Mouse (Mus musculus) frontal cortex, postnatal 10 days (tissue): ENCODE data around the gene Bmpr1a.
"Not testable (repeated sequence)": the region's sequence is repeated elsewhere in the genome, so short reads cannot be mapped to it uniquely, and the experiment has no call there.

Source experiments
- DNase-seq, 2 experiments: peaks; one replicate each; pipeline ENCODE4 v3.0.0; 2022; ENCODE audit warnings: low spot score in 2 of 2, mixed read lengths in 1 of 2

Bmpr1a gene

GRCm38 (mm10) chr14:34393295-34393694 lies 109.8 kb downstream of the Bmpr1a start:
- no peak for DNase-seq

DNA sequence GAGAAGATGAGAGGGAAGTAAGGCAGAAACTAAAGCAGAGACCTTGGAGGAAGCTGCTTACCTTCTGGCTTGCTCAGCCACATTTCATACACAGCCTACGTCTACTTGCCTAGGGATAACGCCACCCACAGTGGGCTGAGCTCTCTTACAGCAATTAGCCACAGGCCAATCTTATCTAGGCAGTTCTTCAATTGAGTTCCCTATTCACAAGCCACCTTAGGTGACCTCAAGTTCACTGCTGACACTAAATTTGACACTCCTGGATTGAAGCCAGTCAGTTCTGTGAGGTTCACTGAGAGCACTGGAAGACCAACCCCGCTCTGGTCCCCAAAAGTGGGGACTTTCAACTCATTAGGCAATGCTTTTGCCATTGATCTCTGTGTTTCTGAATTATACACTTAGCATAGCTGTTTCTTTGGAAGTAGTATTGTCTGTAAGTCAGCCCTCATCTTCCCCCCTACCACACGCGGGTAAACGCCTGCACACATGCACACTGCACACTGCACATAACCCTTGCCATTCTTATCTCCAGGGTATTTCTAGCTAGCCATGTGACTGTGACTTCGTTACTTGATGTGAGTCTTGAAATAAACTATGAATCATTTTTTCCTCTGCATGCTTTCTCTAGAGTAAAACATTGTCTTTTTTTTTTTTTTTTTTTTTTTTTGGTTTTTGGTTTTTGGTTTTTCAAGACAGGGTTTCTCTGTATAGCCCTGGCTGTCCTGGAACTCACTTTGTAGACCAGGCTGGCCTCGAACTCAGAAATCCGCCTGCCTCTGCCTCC lies 120.0 kb downstream of the Bmpr1a start:
- no peak for DNase-seq

DNA sequence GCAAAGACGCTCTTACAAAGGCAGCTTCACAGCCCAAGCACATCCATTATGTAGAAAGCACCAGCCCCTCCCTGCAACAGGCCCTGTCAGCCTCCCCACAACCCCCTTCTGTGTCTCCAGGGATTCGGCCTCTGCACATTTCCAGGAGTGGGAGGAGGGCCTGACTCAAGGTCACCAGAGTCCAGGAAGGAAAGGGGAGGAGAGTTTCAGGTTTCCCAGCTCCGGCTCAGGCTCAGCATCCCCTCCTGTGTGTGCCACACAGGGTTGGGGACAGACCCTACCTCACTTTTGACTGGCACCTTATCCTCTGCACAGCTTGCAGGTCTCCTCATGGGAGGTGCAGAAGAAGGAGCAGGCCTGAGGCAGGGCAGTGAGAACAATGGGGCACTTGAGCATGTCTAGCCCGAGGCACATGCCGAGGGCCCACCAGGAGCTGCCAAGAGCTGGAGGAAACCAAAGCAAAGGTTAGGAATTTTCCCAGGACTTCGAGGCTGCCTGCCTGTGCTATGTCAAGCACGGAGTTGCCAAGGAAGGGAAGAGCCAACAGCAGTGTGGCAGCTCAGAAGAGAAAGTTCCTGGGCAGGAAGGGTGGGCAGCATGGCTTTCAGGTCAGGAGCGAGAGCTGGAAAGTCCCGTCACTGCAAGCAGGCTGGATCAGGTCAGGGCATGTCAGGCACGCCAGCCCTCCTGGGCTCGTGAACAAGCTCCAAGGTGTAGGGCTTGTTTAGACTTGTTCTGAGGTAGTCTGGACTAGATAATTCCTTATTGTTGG lies 124.4 kb downstream of the Bmpr1a start:
- DNase-seq, result no peak

- DNase-seq, result no peak
Observed at GRCm38 (mm10) chr14:34377121-34377520, 126.0 kb downstream of the Bmpr1a start.

GRCm38 (mm10) chr14:34375941-34376340 lies 127.2 kb downstream of the Bmpr1a start:
- no peak for DNase-seq

GRCm38 (mm10) chr14:34375415-34375904 lies 127.7 kb downstream of the Bmpr1a start, which contains the start of gene Mmrn2:
Gene Mmrn2, plus strand, starts transcription at chr14:34375465.
- DNase-seq, result no peak

- no peak for DNase-seq
Observed at GRCm38 (mm10) chr14:34374577-34374976, 128.6 kb downstream of the Bmpr1a start, which contains the start of gene Sncg. Gene Sncg, minus strand, starts transcription at chr14:34374789.

DNA sequence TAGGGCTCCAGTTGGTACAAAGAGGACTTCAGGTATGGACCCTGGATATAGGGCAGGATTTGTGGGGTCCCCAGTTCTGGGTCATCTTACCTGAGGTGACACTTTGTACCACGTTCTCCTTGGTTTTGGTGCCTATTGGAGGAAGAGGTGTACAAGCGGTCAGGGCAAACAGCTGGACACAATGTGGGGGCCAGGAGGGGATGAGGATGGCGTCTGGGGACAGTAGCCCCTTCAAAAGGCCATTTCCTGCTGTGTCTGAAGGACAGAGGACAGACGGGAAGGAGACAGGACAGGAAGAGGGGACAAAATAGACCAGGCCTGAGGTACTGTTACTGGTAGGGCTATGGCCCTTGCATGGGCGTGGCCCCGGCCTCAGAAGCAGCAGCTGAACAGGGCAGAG lies 129.6 kb downstream of the Bmpr1a start:
- DNase-seq, result no peak

DNA sequence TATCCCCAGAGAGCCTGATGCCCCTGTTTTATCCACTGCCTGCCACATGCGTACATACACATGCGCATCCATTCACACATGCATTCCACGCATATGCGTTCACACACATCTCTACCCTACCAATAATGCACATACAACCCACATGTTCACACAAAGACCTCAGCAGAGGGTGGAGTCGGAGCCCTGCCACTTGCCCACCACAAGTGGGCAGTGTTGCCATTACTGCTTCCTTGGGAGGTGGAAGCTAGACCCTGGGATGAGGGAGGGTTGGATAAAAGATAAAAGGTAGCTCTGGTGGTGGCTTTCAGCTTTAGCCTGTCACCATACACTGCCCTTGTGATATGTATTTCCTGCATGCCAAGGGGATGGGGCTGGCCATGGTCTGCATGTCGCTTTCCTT lies 130.5 kb downstream of the Bmpr1a start:
- peak in 1 of 2 experiments; percentile 54 for DNase-seq

GRCm38 (mm10) chr14:34371763-34372162 lies 131.4 kb downstream of the Bmpr1a start:
- no peak for DNase-seq

- DNase-seq, result no peak
Observed at GRCm38 (mm10) chr14:34370921-34371320, 132.2 kb downstream of the Bmpr1a start.

- DNase-seq, result no peak
Observed at GRCm38 (mm10) chr14:34370203-34370602, 132.9 kb downstream of the Bmpr1a start.

- DNase-seq, result no peak
Observed at GRCm38 (mm10) chr14:34365147-34365507, 138.0 kb downstream of the Bmpr1a start.

GRCm38 (mm10) chr14:34364254-34365146 lies 138.6 kb downstream of the Bmpr1a start:
- DNase-seq, result not testable (repeated sequence)

- peak; percentile 34 to 48 for DNase-seq
Observed at GRCm38 (mm10) chr14:34363490-34364253, 139.5 kb downstream of the Bmpr1a start.

DNA sequence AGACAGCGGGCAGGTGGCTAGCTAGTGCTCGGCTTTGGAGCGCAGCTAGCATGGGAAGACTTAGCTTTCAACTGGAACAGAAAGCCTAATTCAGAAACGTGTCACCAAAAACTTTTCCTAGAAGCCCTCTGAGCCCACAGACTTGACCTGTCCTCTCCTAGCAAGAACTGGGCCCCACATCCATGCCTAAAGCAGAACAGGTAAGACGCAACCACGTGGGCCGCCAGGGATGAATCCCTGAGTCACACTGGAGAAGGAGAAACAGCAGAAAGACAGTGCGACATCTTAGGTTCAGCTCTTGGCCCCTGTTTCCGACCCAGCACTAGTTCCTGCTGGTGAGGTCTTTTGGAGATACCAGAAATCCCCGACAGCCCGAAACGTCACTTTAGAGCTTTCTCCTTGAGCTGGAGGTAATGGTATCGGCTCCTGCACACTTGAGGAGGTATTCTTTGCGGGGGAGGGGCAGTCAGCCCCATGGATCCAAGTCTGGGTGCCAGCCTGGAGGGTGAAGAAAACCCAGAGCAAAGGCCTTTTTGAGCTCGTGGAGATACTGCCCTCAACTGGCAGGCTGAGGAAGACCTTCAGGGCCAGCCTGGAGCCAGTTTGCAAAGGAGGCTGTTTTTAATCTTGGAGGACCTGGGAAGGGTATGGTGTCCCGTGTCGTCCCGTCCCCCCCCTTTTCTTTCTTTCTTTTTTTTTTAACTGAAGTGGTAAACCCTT lies 140.3 kb downstream of the Bmpr1a start:
- DNase-seq, result peak; percentile 58 to 65

DNA sequence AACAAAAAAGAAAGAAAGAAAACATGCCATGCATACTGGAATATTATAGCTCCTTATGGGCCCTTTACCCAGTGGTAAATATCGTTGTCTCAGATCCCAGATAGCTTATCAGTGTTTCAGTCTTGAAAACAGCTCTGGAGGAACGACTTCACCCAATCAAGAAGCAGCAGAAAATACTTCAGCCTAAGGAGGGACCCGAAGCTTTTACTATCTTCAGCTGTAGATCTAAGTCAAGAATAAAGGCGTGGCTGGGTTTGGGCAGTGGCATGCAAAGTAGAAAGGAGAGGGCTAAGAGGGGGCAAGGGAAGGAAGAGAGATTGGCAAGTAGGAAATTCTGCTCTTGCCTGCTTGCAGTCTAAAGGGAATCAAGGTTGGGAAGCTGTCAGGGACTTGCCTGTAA lies 141.0 kb downstream of the Bmpr1a start:
- no peak for DNase-seq
